Mouse (Mus musculus): ENCODE measurements around the gene Vrk2. TPM values are rescaled to one million over a fixed set of nuclear protein-coding genes. Genes with fewer than 3 reads are reported as not detected.

The Vrk2 gene
- polyA plus RNA-seq, 1 experiment, result 10.5 TPM

DNA sequence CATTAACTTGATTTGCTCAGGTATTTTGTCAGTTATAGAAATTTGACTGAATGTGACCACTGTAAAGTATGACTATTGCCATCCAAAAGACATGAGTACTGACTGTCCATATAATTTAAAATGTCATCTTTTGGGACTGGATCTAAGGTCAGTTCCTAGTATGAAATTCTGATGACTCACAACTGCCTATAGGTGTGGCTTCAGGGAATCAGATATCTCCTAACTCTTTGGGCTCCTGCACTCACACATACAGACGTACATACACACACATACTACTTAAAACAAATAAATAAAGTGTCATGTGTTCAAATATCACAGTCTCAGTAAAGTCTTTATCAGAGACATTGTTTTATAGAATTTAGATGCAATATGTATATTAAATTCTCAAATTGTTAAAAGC is 5.1 kb upstream of the Vrk2 start:
- H3K27me3 ChIP-seq (ENCODE audit: control insufficient read depth, insufficient read depth, insufficient read length), result no peaks in the 10 kb centered on the region
- H3K36me3 ChIP-seq (ENCODE audit: control insufficient read depth, insufficient read depth), result no peaks in the 10 kb centered on the region
- TF ChIP-seq MYOD1 (IDR thresholded peaks at IDR 0.05; ENCODE audit: control insufficient read depth, insufficient read length, low read depth) (no peak), FOSL1 (IDR thresholded peaks at IDR 0.05; ENCODE audit: insufficient read depth, low read length, poor library complexity, severe bottlenecking) (no peak), USF1 (IDR thresholded peaks at IDR 0.05; ENCODE audit: low read depth) (no peak), CEBPB (IDR thresholded peaks at IDR 0.05; ENCODE audit: low read depth) (no peak), MYOG (IDR thresholded peaks at IDR 0.05; ENCODE audit: control insufficient read depth, extremely low read depth, insufficient read length) (no peak), CTCF (IDR thresholded peaks at IDR 0.05; ENCODE audit: control insufficient read depth, insufficient read depth, insufficient read length) (no peak), MAX (IDR thresholded peaks at IDR 0.05) (no peak)
- H3ac ChIP-seq (ENCODE audit: control insufficient read depth, insufficient read length, low read depth), result no peak overlapping the region
- no peaks in the 10 kb centered on the region for H3K79me3 ChIP-seq (ENCODE audit: low read depth)
- no peaks in the 10 kb centered on the region for H3K79me2 ChIP-seq (ENCODE audit: control insufficient read depth, insufficient read depth)
- H3K4me3 ChIP-seq (ENCODE audit: insufficient read depth, poor library complexity, severe bottlenecking), result no peak overlapping the region

DNA sequence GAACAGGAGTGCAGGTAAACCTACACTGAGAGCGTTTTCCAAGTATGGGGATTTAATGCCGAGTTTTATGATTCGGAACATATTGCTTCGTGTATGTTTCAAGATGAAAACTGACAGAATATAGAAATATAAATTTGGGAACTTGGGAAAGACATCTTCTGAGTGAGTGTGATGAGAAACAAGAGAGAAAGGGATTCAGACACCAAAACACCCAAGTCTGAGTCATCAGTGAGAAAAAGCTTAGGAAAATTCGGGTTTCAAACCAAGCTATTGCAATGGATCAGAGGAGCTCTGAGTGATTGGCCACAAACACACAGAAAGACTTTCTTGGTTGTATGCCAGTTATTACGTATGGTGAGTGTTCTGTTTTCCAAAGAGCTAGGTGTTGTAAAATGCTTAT is 4.0 kb upstream of the Vrk2 start:
- no peak overlapping the region for H3K4me3 ChIP-seq (ENCODE audit: insufficient read depth, poor library complexity, severe bottlenecking)
- H3K27me3 ChIP-seq (ENCODE audit: control insufficient read depth, insufficient read depth, insufficient read length), result no peaks in the 10 kb centered on the region

DNA sequence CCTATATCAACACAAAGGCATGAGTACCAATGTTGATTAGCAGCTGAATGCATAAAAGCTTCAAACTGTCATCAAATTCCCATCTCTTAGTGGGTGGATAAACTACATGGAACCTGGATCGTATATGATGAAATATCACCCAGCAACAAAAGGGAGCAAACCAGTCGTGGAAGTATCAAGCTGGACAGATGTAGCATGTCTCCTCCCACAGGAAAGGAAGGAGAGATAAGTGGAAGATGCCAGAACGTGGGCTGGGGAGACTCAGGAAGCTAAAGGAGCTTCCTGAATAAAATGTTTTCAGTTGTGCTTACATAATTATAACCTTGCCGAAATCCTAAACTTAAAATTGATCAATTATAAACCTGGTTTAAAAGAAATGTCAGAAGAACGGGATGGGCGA is 3.3 kb upstream of the Vrk2 start:
- Histone ChIP-seq H3K27me3 (ENCODE audit: control insufficient read depth, insufficient read depth, insufficient read length) (no peaks in the 10 kb centered on the region), H3K4me3 (ENCODE audit: insufficient read depth, poor library complexity, severe bottlenecking) (no peak overlapping the region)
- TF ChIP-seq MYOD1 (IDR thresholded peaks at IDR 0.05; ENCODE audit: control insufficient read depth, insufficient read length, low read depth) (no peak), FOSL1 (IDR thresholded peaks at IDR 0.05; ENCODE audit: insufficient read depth, low read length, poor library complexity, severe bottlenecking) (no peak), MYOG (IDR thresholded peaks at IDR 0.05; ENCODE audit: control insufficient read depth, extremely low read depth, insufficient read length) (no peak), CTCF (IDR thresholded peaks at IDR 0.05; ENCODE audit: control insufficient read depth, insufficient read depth, insufficient read length) (no peak), USF1 (IDR thresholded peaks at IDR 0.05; ENCODE audit: low read depth) (no peak), CEBPB (IDR thresholded peaks at IDR 0.05; ENCODE audit: low read depth) (no peak), MAX (IDR thresholded peaks at IDR 0.05) (no peak)

More for the DNA sequence above, 4.0 kb upstream of the Vrk2 start:
- Histone ChIP-seq H3K79me3 (ENCODE audit: low read depth) (no peaks in the 10 kb centered on the region), H3K36me3 (ENCODE audit: control insufficient read depth, insufficient read depth) (no peaks in the 10 kb centered on the region), H3K79me2 (ENCODE audit: control insufficient read depth, insufficient read depth) (peaks cover 4% of the 10 kb centered on the region), H3ac (ENCODE audit: control insufficient read depth, insufficient read length, low read depth) (no peak overlapping the region)
- TF ChIP-seq FOSL1 (IDR thresholded peaks at IDR 0.05; ENCODE audit: insufficient read depth, low read length, poor library complexity, severe bottlenecking), result no peak
- TF ChIP-seq MAX (IDR thresholded peaks at IDR 0.05), result no peak
- TF ChIP-seq USF1 (IDR thresholded peaks at IDR 0.05; ENCODE audit: low read depth), result no peak
- TF ChIP-seq CTCF (IDR thresholded peaks at IDR 0.05; ENCODE audit: control insufficient read depth, insufficient read depth, insufficient read length), result no peak
- TF ChIP-seq MYOD1 (IDR thresholded peaks at IDR 0.05; ENCODE audit: control insufficient read depth, insufficient read length, low read depth), result no peak
- TF ChIP-seq CEBPB (IDR thresholded peaks at IDR 0.05; ENCODE audit: low read depth), result no peak
- no peak for TF ChIP-seq MYOG (IDR thresholded peaks at IDR 0.05; ENCODE audit: control insufficient read depth, extremely low read depth, insufficient read length)

DNA sequence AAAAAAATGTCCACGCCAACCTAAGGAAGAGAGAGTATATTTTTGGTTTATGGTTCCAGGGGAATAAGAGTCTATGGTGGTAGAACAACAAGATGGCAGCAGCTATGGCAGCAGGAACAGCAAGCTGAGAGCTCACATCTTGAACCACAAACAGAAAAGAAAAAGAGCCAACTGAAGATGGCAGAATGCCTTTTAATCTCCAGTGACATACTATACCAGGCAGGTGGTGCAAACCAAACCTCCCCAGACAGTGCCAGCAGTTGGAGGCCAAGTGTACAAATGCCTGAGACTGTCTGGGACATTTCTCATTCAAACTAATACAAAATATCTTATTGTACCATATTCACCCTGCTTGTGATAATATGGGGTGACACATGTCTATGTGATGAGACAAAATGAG is 2.4 kb upstream of the Vrk2 start:
- peaks cover 3% of the 10 kb centered on the region for H3K36me3 ChIP-seq (ENCODE audit: control insufficient read depth, insufficient read depth)
- no peaks in the 10 kb centered on the region for H3K27me3 ChIP-seq (ENCODE audit: control insufficient read depth, insufficient read depth, insufficient read length)
- no peak overlapping the region for H3K4me3 ChIP-seq (ENCODE audit: insufficient read depth, poor library complexity, severe bottlenecking)
- H3K79me3 ChIP-seq (ENCODE audit: low read depth), result peaks cover 4% of the 10 kb centered on the region
- no peak overlapping the region for H3ac ChIP-seq (ENCODE audit: control insufficient read depth, insufficient read length, low read depth)
- H3K79me2 ChIP-seq (ENCODE audit: control insufficient read depth, insufficient read depth), result peaks cover 13% of the 10 kb centered on the region
- TF ChIP-seq CTCF (IDR thresholded peaks at IDR 0.05; ENCODE audit: control insufficient read depth, insufficient read depth, insufficient read length), result no peak
- no peak for TF ChIP-seq MAX (IDR thresholded peaks at IDR 0.05)
- TF ChIP-seq MYOG (IDR thresholded peaks at IDR 0.05; ENCODE audit: control insufficient read depth, extremely low read depth, insufficient read length), result no peak
- TF ChIP-seq FOSL1 (IDR thresholded peaks at IDR 0.05; ENCODE audit: insufficient read depth, low read length, poor library complexity, severe bottlenecking), result no peak
- no peak for TF ChIP-seq USF1 (IDR thresholded peaks at IDR 0.05; ENCODE audit: low read depth)
- no peak for TF ChIP-seq CEBPB (IDR thresholded peaks at IDR 0.05; ENCODE audit: low read depth)
- no peak for TF ChIP-seq MYOD1 (IDR thresholded peaks at IDR 0.05; ENCODE audit: control insufficient read depth, insufficient read length, low read depth)

More for the DNA sequence above, 3.3 kb upstream of the Vrk2 start:
- Histone ChIP-seq H3K79me2 (ENCODE audit: control insufficient read depth, insufficient read depth) (peaks cover 11% of the 10 kb centered on the region), H3K36me3 (ENCODE audit: control insufficient read depth, insufficient read depth) (no peaks in the 10 kb centered on the region), H3ac (ENCODE audit: control insufficient read depth, insufficient read length, low read depth) (no peak overlapping the region), H3K79me3 (ENCODE audit: low read depth) (peaks cover 4% of the 10 kb centered on the region)

DNA sequence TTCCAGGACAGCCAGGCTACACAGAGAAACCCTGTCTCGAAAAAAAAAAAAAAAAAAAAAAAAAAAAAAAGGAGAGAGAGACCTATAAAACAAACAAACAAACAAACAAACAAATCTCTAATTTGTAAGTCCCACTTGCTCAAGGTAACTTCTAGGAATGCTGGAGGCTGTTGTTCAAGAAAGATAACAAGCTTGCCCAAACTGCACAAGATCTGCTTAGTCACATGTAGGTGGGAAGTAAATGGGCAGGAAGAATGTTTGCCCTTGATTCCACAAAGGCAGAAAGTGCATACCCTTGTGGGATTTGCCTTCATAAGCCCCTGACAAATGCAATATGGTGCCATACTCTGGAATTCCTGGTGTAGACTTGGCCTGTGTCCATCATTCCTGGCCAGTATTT is 688 bp upstream of the Vrk2 start:
- TF ChIP-seq FOSL1 (IDR thresholded peaks at IDR 0.05; ENCODE audit: insufficient read depth, low read length, poor library complexity, severe bottlenecking) (no peak), MYOD1 (IDR thresholded peaks at IDR 0.05; ENCODE audit: control insufficient read depth, insufficient read length, low read depth) (no peak), MYOG (IDR thresholded peaks at IDR 0.05; ENCODE audit: control insufficient read depth, extremely low read depth, insufficient read length) (no peak), MAX (IDR thresholded peaks at IDR 0.05) (no peak), CEBPB (IDR thresholded peaks at IDR 0.05; ENCODE audit: low read depth) (no peak), CTCF (IDR thresholded peaks at IDR 0.05; ENCODE audit: control insufficient read depth, insufficient read depth, insufficient read length) (no peak), USF1 (IDR thresholded peaks at IDR 0.05; ENCODE audit: low read depth) (no peak)
- no peak overlapping the region for H3ac ChIP-seq (ENCODE audit: control insufficient read depth, insufficient read length, low read depth)
- H3K79me2 ChIP-seq (ENCODE audit: control insufficient read depth, insufficient read depth), result peaks cover 13% of the 10 kb centered on the region
- H3K36me3 ChIP-seq (ENCODE audit: control insufficient read depth, insufficient read depth), result peaks cover 12% of the 10 kb centered on the region
- no peak overlapping the region for H3K4me3 ChIP-seq (ENCODE audit: insufficient read depth, poor library complexity, severe bottlenecking)
- no peaks in the 10 kb centered on the region for H3K27me3 ChIP-seq (ENCODE audit: control insufficient read depth, insufficient read depth, insufficient read length)
- H3K79me3 ChIP-seq (ENCODE audit: low read depth), result peaks cover 4% of the 10 kb centered on the region

Data from C2C12 (cell line).